Mouse (Mus musculus) gastrocnemius, postnatal 14 days (tissue): ENCODE measurements around the gene Slc15a4. TPM values are rescaled to one million over a fixed set of nuclear protein-coding genes. Genes with fewer than 3 reads are reported as not detected.
A peak's percentile ranks its signal among the peaks of the same experiment; 100 is the strongest.

Experiments
- DNase-seq: peaks from one replicate; pipeline ENCODE4 v3.0.0; 2021; ENCODE audit warnings: mixed read lengths
- intact Hi-C: fragments of 180-260 bp; cut with DNase I; formaldehyde crosslinking; loops from one replicate; pipeline ENCODE4 v1.15.1; 2025; ENCODE audit warnings: low total_unique reads
- total RNA-seq, 2 experiments: library from RNA; stranded (reverse); gene quantifications; 2 replicates each; pipeline ENCODE4 v1.2.3; 2021

The Slc15a4 gene
- total RNA-seq, 2 experiments from 2014 or later, result 8.3 to 11.1 TPM

DNA sequence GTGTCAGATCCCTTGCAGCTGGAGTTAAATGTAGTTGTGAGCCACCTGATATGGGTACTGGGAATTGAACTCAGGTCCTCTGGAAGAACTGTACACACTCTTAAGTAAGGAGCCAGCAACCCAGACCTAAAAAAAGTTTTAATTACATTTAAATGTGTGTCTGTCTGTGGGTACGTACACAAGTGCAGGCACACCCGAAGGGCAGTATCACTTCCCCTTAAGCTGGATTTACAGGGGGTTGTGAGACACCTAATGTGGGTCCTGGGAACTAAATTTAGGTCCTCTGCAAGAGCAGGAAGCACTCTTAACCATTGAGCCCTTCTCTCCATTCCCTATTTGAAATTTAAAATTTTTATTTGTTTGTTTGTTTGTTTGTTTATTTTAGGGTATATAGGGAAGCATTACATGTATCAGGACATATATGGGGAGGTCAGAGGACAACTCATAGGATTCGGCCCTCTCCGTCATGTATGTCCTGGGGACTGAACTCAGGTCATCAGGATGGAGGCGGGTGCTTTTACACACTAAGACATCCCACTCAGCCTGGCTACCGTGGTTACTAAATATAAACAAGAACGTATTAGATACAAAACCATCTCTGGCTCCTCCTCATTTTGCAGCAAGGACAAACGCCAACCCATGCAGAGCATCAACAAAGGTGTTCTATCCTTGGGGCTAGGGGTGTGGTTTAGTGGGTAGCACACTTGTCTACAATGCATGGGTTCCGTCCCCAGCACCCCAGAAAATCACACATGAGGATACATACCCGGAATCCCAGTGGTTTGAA is 8.1 kb downstream of the Slc15a4 start:
- intact Hi-C loops, result no loop called here
- no peak for DNase-seq

- intact Hi-C loops, result no loop called here
These were observed 11.6 kb downstream of the Slc15a4 start for GRCm38 (mm10) chr5:127621108-127621507.

GRCm38 (mm10) chr5:127620371-127620770 is 12.3 kb downstream of the Slc15a4 start:
- no peak for DNase-seq
- intact Hi-C loops, result no loop called here

More at GRCm38 (mm10) chr5:127621108-127621507, 11.6 kb downstream of the Slc15a4 start:
- no peak for DNase-seq

- no peak for DNase-seq
- intact Hi-C loops, result no loop called here
These were observed 13.9 kb downstream of the Slc15a4 start for GRCm38 (mm10) chr5:127618834-127619233.

DNA sequence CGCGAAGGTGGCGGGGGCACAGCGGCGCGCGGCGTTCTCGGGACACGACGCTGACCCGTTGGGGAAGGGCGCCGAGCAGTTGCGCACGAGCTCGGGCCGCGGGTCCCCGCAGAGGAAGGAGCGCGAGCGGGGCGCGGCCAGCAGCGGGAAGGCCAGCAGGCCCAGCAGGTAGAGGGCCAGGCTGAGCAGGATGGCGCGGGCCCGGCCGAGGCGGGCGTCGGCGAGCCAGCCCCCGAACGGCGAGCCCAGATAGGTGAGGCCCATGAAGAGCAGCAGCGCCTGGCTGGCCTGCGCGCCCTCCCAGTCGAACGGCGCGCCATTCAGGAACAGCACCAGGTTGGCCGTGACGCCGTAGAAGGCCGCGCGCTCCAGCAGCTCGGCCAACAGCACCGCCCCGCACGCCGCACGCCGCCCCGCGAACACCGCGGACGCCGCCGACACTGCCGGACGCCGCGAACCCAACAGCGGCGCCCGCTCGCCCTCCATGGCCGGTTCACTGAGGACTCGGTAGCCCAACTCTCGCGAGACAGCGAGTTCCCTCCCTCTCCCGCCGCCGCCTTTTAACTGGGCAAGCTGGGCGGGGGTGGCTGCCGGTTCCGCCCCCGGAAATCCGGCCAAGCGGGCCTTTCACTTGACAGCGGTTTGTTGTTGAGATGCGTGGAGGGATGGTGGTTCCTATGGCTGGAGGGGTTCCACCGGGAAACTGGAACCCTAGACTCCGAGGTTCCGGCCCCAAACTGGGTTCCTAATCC is 15.6 kb downstream of the Slc15a4 start:
- intact Hi-C loops, result no loop called here
- peak; percentile 99 for DNase-seq

- DNase-seq, result no peak
- intact Hi-C loops, result no loop called here
These were observed 16.5 kb downstream of the Slc15a4 start for GRCm38 (mm10) chr5:127616151-127616550.

- DNase-seq, result no peak
- intact Hi-C loops, result no loop called here
These were observed 17.2 kb downstream of the Slc15a4 start for GRCm38 (mm10) chr5:127615459-127615858.

DNA sequence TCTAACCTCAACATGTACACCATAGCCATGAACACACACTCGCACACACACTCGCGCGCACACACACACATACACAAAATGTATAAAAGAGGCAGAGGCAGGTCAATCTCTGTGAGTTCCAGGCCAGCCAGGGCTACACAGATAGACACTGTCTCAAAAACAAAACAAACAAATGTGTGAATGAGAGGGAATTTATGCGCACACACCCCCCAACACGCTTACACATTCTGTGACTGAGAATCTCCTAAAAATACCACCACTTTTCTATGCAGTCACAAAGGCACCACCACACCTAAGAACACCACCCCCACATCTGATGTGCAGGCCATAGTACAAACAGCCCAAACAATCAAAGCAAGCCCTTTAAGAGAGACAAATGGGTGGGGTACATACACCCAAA is 20.3 kb downstream of the Slc15a4 start:
- DNase-seq, result no peak
- intact Hi-C loops, result no loop called here

DNA sequence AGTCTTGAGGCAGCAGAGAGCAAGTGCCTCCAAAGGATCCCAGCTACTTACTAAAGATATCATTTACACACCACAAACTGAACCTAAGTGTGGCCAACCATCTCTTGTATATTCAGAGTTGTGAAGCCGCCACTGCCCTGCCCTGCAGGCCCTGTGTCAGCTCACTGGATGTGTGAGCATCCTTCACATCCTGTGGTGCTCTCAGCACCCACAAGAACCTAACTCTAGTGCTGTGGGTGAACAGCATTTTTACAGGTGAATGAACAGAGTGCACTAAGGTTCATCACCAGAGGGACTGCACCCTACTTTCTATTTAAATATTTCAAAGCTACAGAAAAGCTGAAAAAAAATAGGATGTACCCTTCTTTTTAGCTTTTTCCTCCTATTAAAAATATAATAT is 20.8 kb downstream of the Slc15a4 start:
- intact Hi-C loops, result no loop called here

DNA sequence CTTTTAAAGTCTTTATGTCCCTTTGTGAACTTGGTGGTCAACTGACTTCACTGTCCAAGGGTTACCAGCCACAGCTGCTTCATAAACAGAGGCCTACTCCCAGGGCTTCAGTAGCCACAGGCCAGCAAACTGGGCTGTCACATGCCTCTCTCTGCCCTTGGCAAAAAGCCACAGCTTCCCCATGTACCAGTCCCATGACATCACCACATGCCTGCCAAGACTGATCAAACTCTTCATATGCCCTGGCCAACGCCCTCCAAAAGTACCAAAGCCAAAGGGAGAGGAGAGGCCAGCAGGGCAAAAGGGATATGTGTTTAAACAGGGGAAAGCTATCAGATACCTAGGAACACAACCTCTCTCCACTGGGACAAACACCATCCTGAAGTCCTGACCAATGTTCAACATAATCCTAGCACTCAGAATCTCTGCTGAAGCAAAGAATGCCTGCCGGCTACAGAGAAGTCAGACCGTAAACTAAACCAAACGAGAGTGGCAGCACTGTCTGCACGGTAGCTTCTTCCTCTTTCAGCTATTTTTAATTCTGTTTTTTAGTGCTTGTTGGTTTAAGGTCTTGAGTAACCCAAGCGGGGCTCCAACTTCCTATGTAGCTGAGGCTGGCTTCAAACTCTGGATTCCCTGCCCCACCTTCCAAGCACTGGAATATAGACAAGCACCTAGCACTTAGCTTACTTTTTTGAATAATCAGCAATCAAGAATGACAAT is 21.7 kb downstream of the Slc15a4 start:
- intact Hi-C loops, result no loop called here
- peak; percentile 38 for DNase-seq

More for the DNA sequence above, 20.8 kb downstream of the Slc15a4 start:
- DNase-seq, result no peak

DNA sequence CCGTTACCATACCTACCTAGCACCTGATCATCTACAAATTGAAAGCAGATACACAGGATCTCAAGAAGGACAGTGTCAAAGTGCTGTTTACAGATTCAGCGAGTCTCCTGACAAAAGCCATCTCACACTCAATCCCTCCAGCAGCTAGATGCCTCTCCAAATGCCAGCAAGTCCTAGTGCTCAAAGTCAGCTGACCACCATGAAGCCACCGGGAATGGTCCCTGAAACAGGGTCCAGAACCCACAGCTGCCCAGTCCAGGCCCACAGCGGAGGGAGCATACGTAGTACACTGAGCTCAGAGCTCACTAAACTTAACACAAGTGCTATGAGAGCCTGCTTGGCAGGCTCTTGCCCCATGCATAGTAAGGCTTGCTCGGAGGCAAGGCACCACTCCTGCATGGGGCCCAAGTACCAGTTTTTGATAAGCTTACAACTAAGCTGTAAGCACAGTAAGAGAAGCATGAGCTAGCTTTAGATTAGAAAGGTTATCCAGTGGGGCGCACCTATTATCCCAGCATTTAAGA is 23.4 kb downstream of the Slc15a4 start:
- intact Hi-C loops, result no loop called here
- no peak for DNase-seq

DNA sequence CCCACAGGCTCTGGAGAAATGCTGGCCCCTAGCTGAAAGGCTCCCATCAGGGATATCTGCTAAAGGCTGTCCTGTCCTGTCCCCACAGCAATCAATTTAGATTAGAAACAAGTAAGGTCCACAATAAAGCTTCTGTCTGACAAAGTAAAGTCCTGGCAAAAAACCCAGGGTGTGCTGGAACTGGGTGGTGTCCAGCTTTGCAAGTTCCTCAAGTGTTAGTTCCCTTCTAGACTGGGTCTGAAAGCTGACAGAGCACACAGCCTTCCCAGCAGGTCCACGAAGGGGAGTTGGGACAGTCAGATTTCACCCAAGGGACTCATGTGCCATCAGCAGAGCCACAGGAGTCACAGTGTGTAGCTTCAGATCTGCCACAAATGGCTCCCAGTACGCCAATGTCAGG is 25.2 kb downstream of the Slc15a4 start:
- intact Hi-C loops, result no loop called here
- DNase-seq, result no peak

DNA sequence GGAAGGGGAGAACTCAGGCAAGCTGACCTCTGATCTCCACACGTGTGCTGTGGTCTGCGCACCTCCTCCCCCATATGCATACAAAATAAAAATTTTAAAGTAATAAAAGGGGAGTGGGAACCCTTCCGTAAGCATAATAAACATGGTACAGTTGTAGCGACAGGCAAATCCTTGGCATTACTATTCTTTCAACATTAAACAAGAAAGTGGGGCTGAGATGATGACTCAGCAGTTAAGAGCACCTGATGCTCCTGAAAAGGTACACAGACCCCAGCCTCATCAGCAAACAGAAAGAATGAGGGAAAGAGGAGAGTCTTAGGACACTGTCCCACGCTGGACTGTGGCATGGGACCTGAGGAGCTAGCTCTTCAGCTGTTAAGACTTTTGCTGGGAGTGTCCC is 29.7 kb downstream of the Slc15a4 start:
- DNase-seq, result no peak
- intact Hi-C loops, result no loop called here

- no peak for DNase-seq
- intact Hi-C loops, result no loop called here
These were observed 35.8 kb downstream of the Slc15a4 start for GRCm38 (mm10) chr5:127596862-127597261.

DNA sequence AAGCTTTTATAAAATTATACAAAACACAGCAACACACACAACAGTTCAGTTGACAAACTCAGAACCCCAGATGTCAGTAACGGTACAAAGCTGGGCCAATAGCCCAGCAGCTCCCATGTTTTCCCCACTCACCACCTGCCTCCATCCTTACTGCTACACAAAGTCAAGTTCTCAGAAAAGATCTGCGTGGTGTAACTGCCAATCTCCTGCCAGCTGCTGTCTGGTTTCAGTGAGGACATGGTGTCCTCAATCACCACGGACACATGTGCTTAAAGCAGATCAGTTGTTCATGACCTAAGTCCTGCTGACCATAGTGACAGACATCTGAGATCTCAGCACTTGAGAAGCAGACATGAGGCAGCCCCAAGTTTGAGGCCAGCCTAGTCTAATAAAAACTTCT is 37.0 kb downstream of the Slc15a4 start:
- DNase-seq, result no peak
- intact Hi-C loops, result no loop called here

GRCm38 (mm10) chr5:127592854-127593253 is 39.8 kb downstream of the Slc15a4 start:
- intact Hi-C loops, result no loop called here

GRCm38 (mm10) chr5:127592406-127592805 is 40.3 kb downstream of the Slc15a4 start:
- no peak for DNase-seq
- intact Hi-C loops, result no loop called here

More at GRCm38 (mm10) chr5:127592854-127593253, 39.8 kb downstream of the Slc15a4 start:
- DNase-seq, result no peak

- intact Hi-C loops, result no loop called here
- DNase-seq, result no peak
These were observed 44.8 kb downstream of the Slc15a4 start for GRCm38 (mm10) chr5:127587854-127588253.

DNA sequence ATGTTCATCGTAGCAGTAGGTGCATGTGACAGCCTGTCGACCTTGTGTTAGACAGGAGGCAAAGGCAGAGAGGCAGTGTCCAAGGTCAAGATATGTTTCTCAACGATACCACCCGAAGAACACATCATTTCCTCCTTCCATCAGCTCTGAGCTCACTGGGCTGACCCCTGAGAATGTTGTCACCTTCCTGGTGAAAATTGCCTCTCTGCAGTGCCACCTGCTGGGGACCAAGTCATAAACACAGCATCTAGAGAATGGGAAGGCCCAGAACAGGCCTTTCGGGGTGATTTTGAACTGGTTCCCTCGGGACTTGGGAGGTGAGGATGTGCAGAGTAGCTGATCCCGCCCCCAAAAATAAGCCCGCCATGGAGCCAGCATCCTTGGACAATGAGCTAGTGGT is 49.0 kb downstream of the Slc15a4 start:
- no peak for DNase-seq
- intact Hi-C loops, result no loop called here

DNA sequence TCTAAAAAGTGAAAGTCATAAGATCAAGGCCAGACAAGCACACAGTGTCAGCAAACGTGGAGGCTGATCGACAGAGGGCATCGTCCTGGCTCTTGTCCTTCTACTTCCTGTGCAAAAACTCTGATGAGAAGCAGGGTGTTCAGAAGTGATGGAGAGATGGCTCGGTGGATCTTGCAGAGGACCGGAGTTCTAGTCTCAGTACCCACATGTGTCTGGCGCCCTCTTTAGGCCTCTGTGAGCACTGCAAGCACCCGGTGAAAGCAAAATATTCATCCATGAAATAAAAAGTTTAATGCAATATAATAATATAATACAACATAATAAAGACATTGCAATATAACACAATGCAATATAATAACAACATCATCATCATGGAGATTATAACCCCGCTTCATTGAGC is 55.3 kb downstream of the Slc15a4 start:
- intact Hi-C loops, result no loop called here
- DNase-seq, result no peak
